Mouse (Mus musculus) forebrain, embryonic 10.5 days (tissue): ENCODE results near the gene Eef1akmt3. TPM values are rescaled to one million over a fixed set of nuclear protein-coding genes. Genes with fewer than 3 reads are reported as not detected.
A peak's percentile ranks its signal among the peaks of the same experiment; 100 is the strongest.

ENCODE experiments used
- DNase-seq: peaks from one replicate; pipeline ENCODE4 v3.0.0-alpha.2; 2017; ENCODE audit warnings: low spot score; ENCODE audit errors: extremely low spot score
- H3K27ac ChIP-seq: fragments of 300-500 bp; sonication (generic); 2 replicates; pipeline ENCODE4 v1.5.1; 2016; ENCODE audit warnings: mild to moderate bottlenecking
- H3K27me3 ChIP-seq: fragments of 300-500 bp; sonication (generic); 2 replicates; pipeline ENCODE4 v1.6.1; 2016; ENCODE audit warnings: mild to moderate bottlenecking; ENCODE audit not compliant: poor library complexity, severe bottlenecking
- H3K36me3 ChIP-seq: fragments of 300-500 bp; sonication (generic); replicated peaks from 2 replicates; pipeline ENCODE4 v1.6.1; 2016; ENCODE audit warnings: mild to moderate bottlenecking, moderate library complexity
- H3K4me1 ChIP-seq: fragments of 300-500 bp; sonication (generic); 2 replicates; pipeline ENCODE4 v1.6.1; 2016
- H3K4me3 ChIP-seq: fragments of 300-500 bp; sonication (generic); 2 replicates; pipeline ENCODE4 v1.5.1; 2016; ENCODE audit warnings: mild to moderate bottlenecking, moderate library complexity
- H3K9me3 ChIP-seq: fragments of 300-500 bp; sonication (generic); 2 replicates; pipeline ENCODE4 v1.6.1; 2016; ENCODE audit warnings: mild to moderate bottlenecking, moderate library complexity
- WGBS: fragments of 180-500 bp; shearing (Covaris S2); methylation state at CpG from one replicate; pipeline ENCODE4 v1.1.7; 2016; 5-methylcytosine and 5-hydroxymethylcytosine counted together
- microRNA counts: library from miRNA; unstranded; fragments of <30 nt; microRNA quantifications from one replicate; lab custom pipeline; 2017
- microRNA-seq: library from miRNA; unstranded; fragments of <30 nt; microRNA quantifications from one replicate; pipeline ENCODE4, GENCODE M21; 2017
- polyA plus RNA-seq: library from polyadenylated mRNA; unstranded; fragments of >200 nt; fragmentation: Nextera tagmentation; extraction: Ambion mirVana; gene quantifications from 2 replicates; pipeline ENCODE4 v1.2.1, GENCODE M21; 2016

The Eef1akmt3 gene
- polyA plus RNA-seq, 1 experiment from 2014 or later, result 0.21 TPM

GRCm38 (mm10) chr10:126983193-126983725 is 58.1 kb downstream of the Eef1akmt3 start:
- Histone ChIP-seq H3K36me3 (peaks cover 38% of the 10 kb centered on the region), H3K4me1 (peaks cover 85% of the 10 kb centered on the region), H3K4me3 (peak overlapping the region; percentile 19; the same call in 1 of the 2 replicates), H3K27ac (peak overlapping the region; percentile 51; the same call in 1 of the 2 replicates), H3K27me3 (no peaks in the 10 kb centered on the region), H3K9me3 (no peaks in the 10 kb centered on the region)
- DNase-seq, result no peak
- WGBS, result 73% methylated on average over 14 of the region's 14 CpGs

- H3K36me3 ChIP-seq, result peaks cover 37% of the 10 kb centered on the region
- H3K27ac ChIP-seq, result no peak overlapping the region
- no peak for DNase-seq
- no peaks in the 10 kb centered on the region for H3K27me3 ChIP-seq
- H3K4me1 ChIP-seq, result peaks cover 85% of the 10 kb centered on the region
- WGBS, result 64% methylated on average over 3 of the region's 3 CpGs
- H3K9me3 ChIP-seq, result no peaks in the 10 kb centered on the region
- H3K4me3 ChIP-seq, result peak overlapping the region; percentile 23; the same call in 1 of the 2 replicates
Measured at GRCm38 (mm10) chr10:126981746-126982145, 59.6 kb downstream of the Eef1akmt3 start.

MicroRNAs encoded within 50 kb of the gene (microRNA counts, 519-probe panel; counts per million panel counts)
- microRNA mmu-miR-26a (lab: Ali Mortazavi, UCI) (1,651 counts per million, percentile 67 among the panel's probes with 10 or more counts), microRNA mmu-miR-546 (lab: Ali Mortazavi, UCI) (341 counts per million, percentile 65 among the panel's probes with 10 or more counts)

Small RNAs within 50 kb of the gene (microRNA-seq; reads per million reads assigned to microRNA genes)
- 29.0 reads per million, percentile 35 among the genes with 10 or more reads in this experiment for gene Mir26a-2
- gene Mir546, result not detected

Other genes with a start within 250 kb of the Eef1akmt3 start
- gene Atp23, start 140.2 kb downstream of the Eef1akmt3 start, polyA plus RNA-seq, result 19.9 and 21.2 TPM in 2 replicates
- 42.3 and 42.5 TPM in 2 replicates for gene Ctdsp2, start 62.8 kb downstream of the Eef1akmt3 start, polyA plus RNA-seq
- gene Avil, start 40.8 kb downstream of the Eef1akmt3 start, polyA plus RNA-seq, result 0.06 and 0.10 TPM in 2 replicates
- 110 and 117 TPM in 2 replicates for gene Tsfm, start 10.7 kb downstream of the Eef1akmt3 start, polyA plus RNA-seq
- 62.1 and 65.2 TPM in 2 replicates for gene Mettl1, start 99 bp downstream of the Eef1akmt3 start, polyA plus RNA-seq
- 0.11 and 0.16 TPM in 2 replicates for gene Cyp27b1, start 6.7 kb upstream of the Eef1akmt3 start, polyA plus RNA-seq
- gene March9, start 18.7 kb upstream of the Eef1akmt3 start, polyA plus RNA-seq, result 1.1 and 1.2 TPM in 2 replicates
- gene Cdk4, start 22.0 kb upstream of the Eef1akmt3 start, polyA plus RNA-seq, result 3,005 and 3,066 TPM in 2 replicates
- 188 and 190 TPM in 2 replicates for gene Tspan31, start 28.8 kb upstream of the Eef1akmt3 start, polyA plus RNA-seq
- 0.10 and 0.23 TPM in 2 replicates for gene Agap2, start 33.8 kb upstream of the Eef1akmt3 start, polyA plus RNA-seq
- gene Os9, start 79.6 kb upstream of the Eef1akmt3 start, polyA plus RNA-seq, result 54.2 and 57.6 TPM in 2 replicates
- 4.0 and 5.0 TPM in 2 replicates for gene B4galnt1, start 123.7 kb upstream of the Eef1akmt3 start, polyA plus RNA-seq
- gene Slc26a10, start 139.1 kb upstream of the Eef1akmt3 start, polyA plus RNA-seq, result 1.9 and 2.0 TPM in 2 replicates
- 23.7 and 25.7 TPM in 2 replicates for gene Arhgef25, start 148.6 kb upstream of the Eef1akmt3 start, polyA plus RNA-seq
- gene Dtx3, start 154.2 kb upstream of the Eef1akmt3 start, polyA plus RNA-seq, result 106 and 108 TPM in 2 replicates
- gene Pip4k2c, start 170.1 kb upstream of the Eef1akmt3 start, polyA plus RNA-seq, result 21.3 and 21.4 TPM in 2 replicates
- 6.6 and 7.9 TPM in 2 replicates for gene Kif5a, start 221.8 kb upstream of the Eef1akmt3 start, polyA plus RNA-seq
- 192 and 206 TPM in 2 replicates for gene Dctn2, start 224.9 kb upstream of the Eef1akmt3 start, polyA plus RNA-seq
- 9.1 and 11.4 TPM in 2 replicates for gene Mbd6, start 247.5 kb upstream of the Eef1akmt3 start, polyA plus RNA-seq